Mouse (Mus musculus): ENCODE measurements around the gene Allc. TPM values are rescaled to one million over a fixed set of nuclear protein-coding genes. Genes with fewer than 3 reads are reported as not detected.
A peak's percentile ranks its signal among the peaks of the same experiment; 100 is the strongest.

Gene Allc
- polyA plus RNA-seq, 1 experiment from 2014 or later = not detected

DNA sequence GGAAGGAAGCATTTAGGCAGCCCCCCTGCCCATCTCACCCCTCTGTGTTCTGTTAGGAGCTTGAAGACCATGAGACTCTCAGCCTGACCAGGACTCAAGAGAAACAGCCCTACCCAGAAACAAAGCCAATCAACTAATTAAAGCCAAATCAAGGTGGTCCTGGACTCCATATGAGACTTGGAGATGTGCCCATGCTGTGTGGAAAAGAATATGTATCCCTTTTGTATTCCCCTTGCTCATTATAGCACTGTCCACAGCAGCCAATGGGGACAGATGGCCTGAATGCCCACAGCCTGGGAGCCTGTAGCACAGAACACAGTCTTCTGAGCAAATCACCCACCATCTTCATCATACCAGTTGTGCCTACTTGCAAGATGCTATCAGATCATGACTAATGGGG is 14.5 kb upstream of the Allc start:
- H3K9ac ChIP-seq (ENCODE audit: low read length) = no peak overlapping the region
- 0 out of 2 replicates have a peak, but pooled peaks cover 2% of the 10 kb centered on the region for H3K4me1 ChIP-seq (replicated peaks; ENCODE audit: control insufficient read depth, insufficient read depth, low read length)
- ATAC-seq (ENCODE audit: low read depth) = no peak
- H3K27ac ChIP-seq (ENCODE audit: low read length) = no peak overlapping the region
- H3K9me3 ChIP-seq (ENCODE audit: control insufficient read depth, low read length) = no peaks in the 10 kb centered on the region
- H3K4me2 ChIP-seq (ENCODE audit: low read depth, low read length) = no peak overlapping the region
- H3K36me3 ChIP-seq (ENCODE audit: control insufficient read depth, insufficient read depth, low read length) = no peaks in the 10 kb centered on the region
- no peak overlapping the region for H3K4me3 ChIP-seq (ENCODE audit: low read length)
- no peaks in the 10 kb centered on the region for H3K27me3 ChIP-seq (ENCODE audit: control insufficient read depth, insufficient read depth, low read depth, low read length)

DNA sequence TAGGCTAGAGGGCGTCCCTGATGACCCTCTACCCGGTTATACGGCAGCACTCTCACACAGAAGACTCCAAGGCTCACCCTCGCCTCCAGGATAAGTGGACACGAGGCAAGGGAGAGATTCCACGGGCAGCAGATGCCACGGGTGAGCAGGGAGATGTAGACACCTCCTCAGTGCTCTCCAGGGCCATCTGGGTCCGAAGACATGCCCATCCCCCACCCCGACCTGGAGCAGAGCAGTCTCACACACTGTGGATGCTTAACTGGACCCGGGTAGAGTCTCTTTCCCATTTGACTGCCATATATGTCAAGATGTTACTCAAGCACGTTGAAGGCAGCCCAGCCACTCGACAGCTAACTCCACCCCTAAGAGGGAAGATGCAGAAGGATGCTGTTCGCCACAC is 8.1 kb upstream of the Allc start:
- H3K27ac ChIP-seq (ENCODE audit: low read length) = no peak overlapping the region
- no peak overlapping the region for H3K9ac ChIP-seq (ENCODE audit: low read length)
- WGBS = 39% methylated on average over 13 of the region's 13 CpGs
- no peaks in the 10 kb centered on the region; the same call in 1 of the 2 replicates for H3K27me3 ChIP-seq (ENCODE audit: control insufficient read depth, insufficient read depth, low read depth, low read length)
- H3K4me1 ChIP-seq (replicated peaks; ENCODE audit: control insufficient read depth, insufficient read depth, low read length) = peaks cover 10% of the 10 kb centered on the region
- no peak overlapping the region for H3K4me3 ChIP-seq (ENCODE audit: low read length)
- H3K36me3 ChIP-seq (ENCODE audit: control insufficient read depth, insufficient read depth, low read length) = no peaks in the 10 kb centered on the region
- no peak overlapping the region for H3K4me2 ChIP-seq (ENCODE audit: low read depth, low read length)
- no peak for ATAC-seq (ENCODE audit: low read depth)
- no peaks in the 10 kb centered on the region for H3K9me3 ChIP-seq (ENCODE audit: control insufficient read depth, low read length)

DNA sequence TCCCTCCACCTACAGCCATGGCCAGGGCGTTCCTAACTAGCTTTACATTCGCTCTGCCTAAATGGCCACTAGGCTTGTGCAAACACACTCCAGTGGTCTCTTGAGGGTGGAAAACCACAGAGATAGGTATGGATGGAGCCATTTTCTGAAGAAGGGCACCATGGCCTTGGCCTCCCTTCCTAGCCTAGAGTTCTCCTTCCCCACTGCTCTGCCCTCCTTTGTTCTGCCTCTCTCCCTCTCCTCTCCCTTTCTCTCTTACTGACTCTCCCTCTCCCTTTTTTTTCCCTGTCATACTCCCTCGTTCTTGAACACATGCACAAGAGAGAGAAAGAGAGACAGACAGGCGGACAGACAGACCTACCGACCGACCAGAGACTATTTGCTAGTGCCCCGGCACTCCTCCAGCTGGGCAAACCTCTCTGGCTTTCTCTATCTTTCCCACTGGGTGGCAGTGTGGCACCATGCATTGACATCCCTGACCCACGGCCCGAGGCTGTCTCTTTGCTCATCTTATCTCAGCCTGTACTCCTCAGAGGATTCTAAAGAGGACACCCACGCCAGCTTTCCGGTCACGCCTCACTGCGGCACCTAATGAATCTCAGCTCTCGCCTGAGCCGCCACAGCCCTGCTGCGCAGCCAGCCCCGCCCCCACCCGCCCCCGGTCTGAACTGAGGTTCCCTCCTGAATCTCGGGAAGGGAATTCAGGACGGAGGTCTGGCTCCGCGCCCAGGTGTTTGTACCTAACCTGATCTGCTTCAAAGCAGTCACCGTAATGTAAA is 7.0 kb upstream of the Allc start:
- ATAC-seq (ENCODE audit: low read depth) = peak; percentile 93

DNA sequence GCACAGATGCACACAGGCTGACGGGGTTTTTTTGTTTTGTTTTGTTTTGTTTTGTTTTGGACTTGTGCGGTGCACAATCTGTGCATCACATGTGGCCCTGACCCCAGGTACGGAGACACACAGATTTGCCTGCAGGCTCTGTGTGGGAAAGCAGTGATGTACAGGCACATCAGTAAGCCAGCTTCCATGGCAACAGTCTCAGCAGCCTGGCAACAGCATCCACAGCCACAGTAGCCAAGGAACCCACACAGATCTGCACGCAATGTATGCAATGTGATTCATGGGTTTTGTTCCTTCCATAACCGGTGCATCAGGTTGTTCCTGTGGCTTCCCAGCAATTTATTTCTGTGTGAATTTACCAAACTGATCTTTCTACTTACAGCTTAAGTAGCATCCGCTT is 5.6 kb upstream of the Allc start:
- no peak for ATAC-seq (ENCODE audit: low read depth)

More for the DNA sequence above, 7.0 kb upstream of the Allc start:
- Histone ChIP-seq H3K9me3 (ENCODE audit: control insufficient read depth, low read length) (no peaks in the 10 kb centered on the region), H3K9ac (ENCODE audit: low read length) (peak overlapping the region; percentile 27), H3K4me2 (ENCODE audit: low read depth, low read length) (peak overlapping the region; percentile 72), H3K4me1 (replicated peaks; ENCODE audit: control insufficient read depth, insufficient read depth, low read length) (peaks cover 10% of the 10 kb centered on the region), H3K4me3 (ENCODE audit: low read length) (peak overlapping the region; percentile 51), H3K36me3 (ENCODE audit: control insufficient read depth, insufficient read depth, low read length) (no peaks in the 10 kb centered on the region), H3K27me3 (ENCODE audit: control insufficient read depth, insufficient read depth, low read depth, low read length) (no peaks in the 10 kb centered on the region; the same call in 1 of the 2 replicates), H3K27ac (ENCODE audit: low read length) (no peak overlapping the region)
- whole genome bisulfite sequencing = 7% methylated on average over 24 of the region's 24 CpGs

DNA sequence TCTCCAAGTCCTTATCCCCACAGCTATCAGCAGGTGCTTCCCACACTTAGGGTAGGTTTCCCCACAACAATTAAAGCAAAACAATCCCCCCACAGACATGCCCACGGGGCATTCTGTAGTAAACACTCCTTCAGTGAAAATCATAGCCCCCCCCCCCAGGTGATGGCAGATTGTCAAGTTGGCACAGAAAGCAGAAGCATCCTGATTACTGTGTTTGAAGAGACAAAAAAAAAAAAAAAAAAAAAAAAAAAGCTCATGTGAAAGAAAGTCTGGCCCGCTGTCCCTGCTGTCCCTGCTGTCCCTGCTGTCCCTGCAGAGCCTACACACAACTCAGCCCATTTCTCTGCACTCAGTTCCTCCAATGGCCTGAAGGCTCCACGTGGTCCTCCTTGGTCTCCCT is 1.7 kb upstream of the Allc start:
- Histone ChIP-seq H3K4me3 (ENCODE audit: low read length) (no peak overlapping the region), H3K9ac (ENCODE audit: low read length) (no peak overlapping the region), H3K4me1 (replicated peaks; ENCODE audit: control insufficient read depth, insufficient read depth, low read length) (no peaks in the 10 kb centered on the region), H3K9me3 (ENCODE audit: control insufficient read depth, low read length) (no peaks in the 10 kb centered on the region), H3K27me3 (ENCODE audit: control insufficient read depth, insufficient read depth, low read depth, low read length) (no peaks in the 10 kb centered on the region), H3K4me2 (ENCODE audit: low read depth, low read length) (no peak overlapping the region), H3K36me3 (ENCODE audit: control insufficient read depth, insufficient read depth, low read length) (no peaks in the 10 kb centered on the region), H3K27ac (ENCODE audit: low read length) (no peak overlapping the region)
- no peak for ATAC-seq (ENCODE audit: low read depth)
- 48% methylated on average over 3 of the region's 3 CpGs for WGBS

More for the DNA sequence above, 5.6 kb upstream of the Allc start:
- no peaks in the 10 kb centered on the region; the same call in 1 of the 2 replicates for H3K27me3 ChIP-seq (ENCODE audit: control insufficient read depth, insufficient read depth, low read depth, low read length)
- H3K4me2 ChIP-seq (ENCODE audit: low read depth, low read length) = no peak overlapping the region
- H3K27ac ChIP-seq (ENCODE audit: low read length) = no peak overlapping the region
- no peaks in the 10 kb centered on the region for H3K36me3 ChIP-seq (ENCODE audit: control insufficient read depth, insufficient read depth, low read length)
- H3K4me3 ChIP-seq (ENCODE audit: low read length) = no peak overlapping the region
- H3K9ac ChIP-seq (ENCODE audit: low read length) = no peak overlapping the region
- H3K4me1 ChIP-seq (replicated peaks; ENCODE audit: control insufficient read depth, insufficient read depth, low read length) = peaks cover 10% of the 10 kb centered on the region
- 84% methylated on average over 6 of the region's 6 CpGs for WGBS
- no peaks in the 10 kb centered on the region for H3K9me3 ChIP-seq (ENCODE audit: control insufficient read depth, low read length)

DNA sequence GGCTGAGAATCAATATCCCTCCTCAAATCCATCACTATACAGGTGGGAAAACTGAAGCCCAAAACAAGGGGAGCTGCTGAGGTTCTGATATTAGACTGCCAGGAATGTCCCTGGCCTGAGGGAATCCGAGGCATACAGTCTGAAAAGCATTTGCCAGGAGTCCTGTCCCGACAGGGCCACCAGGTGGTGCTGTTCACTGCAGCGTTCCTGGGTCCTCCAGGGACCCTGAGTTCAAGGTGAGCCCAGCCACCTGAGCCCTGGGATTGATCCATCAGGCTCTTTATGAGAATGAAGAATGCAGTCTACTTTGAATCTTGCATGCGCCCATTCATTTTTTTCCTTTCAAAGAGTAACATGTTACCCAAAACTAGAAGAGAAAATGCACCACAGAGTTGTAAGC is 3.2 kb downstream of the Allc start:
- 29% methylated on average over 4 of the region's 4 CpGs for WGBS

DNA sequence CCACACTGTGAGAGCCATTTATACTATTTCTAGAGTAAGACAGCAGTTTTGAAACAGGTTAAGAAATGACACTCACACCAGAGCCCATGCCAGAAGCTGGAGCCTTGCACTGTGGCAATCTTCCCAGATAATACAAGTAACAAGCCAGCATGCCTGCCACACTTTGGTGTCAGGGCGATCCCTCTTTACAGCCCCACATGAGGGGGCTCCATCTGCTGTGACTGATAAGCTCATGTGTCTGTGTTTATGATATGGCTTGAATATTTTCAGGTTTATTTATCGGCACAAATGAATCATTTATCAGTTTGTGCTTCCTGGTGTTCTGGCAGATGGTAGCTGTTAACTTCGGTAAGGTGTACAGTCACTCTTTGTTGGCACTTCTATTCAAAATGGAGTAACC is 4.2 kb downstream of the Allc start:
- no peak overlapping the region for H3K4me3 ChIP-seq (ENCODE audit: low read length)
- no peak overlapping the region for H3K4me2 ChIP-seq (ENCODE audit: low read depth, low read length)
- H3K27me3 ChIP-seq (ENCODE audit: control insufficient read depth, insufficient read depth, low read depth, low read length) = no peaks in the 10 kb centered on the region
- no peak overlapping the region for H3K9ac ChIP-seq (ENCODE audit: low read length)
- H3K9me3 ChIP-seq (ENCODE audit: control insufficient read depth, low read length) = no peaks in the 10 kb centered on the region
- no peak overlapping the region for H3K27ac ChIP-seq (ENCODE audit: low read length)
- H3K36me3 ChIP-seq (ENCODE audit: control insufficient read depth, insufficient read depth, low read length) = no peaks in the 10 kb centered on the region
- 61% methylated on average over 3 of the region's 3 CpGs for WGBS
- no peak for ATAC-seq (ENCODE audit: low read depth)
- no peaks in the 10 kb centered on the region for H3K4me1 ChIP-seq (replicated peaks; ENCODE audit: control insufficient read depth, insufficient read depth, low read length)

More for the DNA sequence above, 3.2 kb downstream of the Allc start:
- Histone ChIP-seq H3K27ac (ENCODE audit: low read length) (no peak overlapping the region), H3K9me3 (ENCODE audit: control insufficient read depth, low read length) (no peaks in the 10 kb centered on the region), H3K36me3 (ENCODE audit: control insufficient read depth, insufficient read depth, low read length) (no peaks in the 10 kb centered on the region), H3K4me1 (replicated peaks; ENCODE audit: control insufficient read depth, insufficient read depth, low read length) (no peaks in the 10 kb centered on the region), H3K27me3 (ENCODE audit: control insufficient read depth, insufficient read depth, low read depth, low read length) (no peaks in the 10 kb centered on the region), H3K9ac (ENCODE audit: low read length) (no peak overlapping the region), H3K4me2 (ENCODE audit: low read depth, low read length) (no peak overlapping the region), H3K4me3 (ENCODE audit: low read length) (no peak overlapping the region)
- no peak for ATAC-seq (ENCODE audit: low read depth)

DNA sequence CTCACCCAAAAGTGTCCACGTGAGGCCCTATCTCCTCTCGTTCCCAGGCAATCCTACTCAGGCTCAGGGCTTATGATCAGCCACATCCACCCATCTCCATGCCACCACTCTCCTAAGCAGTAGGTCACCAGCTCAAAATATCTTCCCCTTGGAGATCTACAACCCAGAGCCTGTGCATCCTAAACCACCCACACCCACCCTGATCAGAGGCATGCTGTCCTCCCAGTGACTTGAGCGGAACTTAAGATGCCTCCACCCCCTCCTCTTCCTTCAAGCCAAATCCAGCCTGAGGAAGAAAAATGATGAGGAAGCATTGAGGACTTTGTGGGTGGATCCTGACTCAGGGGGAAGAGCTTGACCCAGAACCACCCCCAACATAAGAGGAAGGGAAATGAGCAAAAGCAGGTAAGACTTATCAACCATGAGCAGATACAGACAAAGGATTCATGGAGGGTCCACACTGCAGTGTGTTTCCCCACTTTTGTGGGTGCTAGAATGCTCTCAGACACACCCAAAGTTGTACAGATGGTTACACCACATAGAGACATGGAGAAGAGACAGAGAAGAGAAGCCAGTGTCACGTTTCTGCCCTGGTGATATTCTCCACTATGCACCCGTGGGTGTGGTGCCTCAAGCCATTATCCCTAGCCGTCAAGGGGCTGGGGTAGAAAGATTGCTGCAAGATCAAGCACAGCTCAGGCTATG is 6.8 kb downstream of the Allc start:
- no peak overlapping the region for H3K4me3 ChIP-seq (ENCODE audit: low read length)
- no peak overlapping the region for H3K9ac ChIP-seq (ENCODE audit: low read length)
- 66% methylated on average over 6 of the region's 6 CpGs for WGBS
- no peaks in the 10 kb centered on the region for H3K9me3 ChIP-seq (ENCODE audit: control insufficient read depth, low read length)
- H3K36me3 ChIP-seq (ENCODE audit: control insufficient read depth, insufficient read depth, low read length) = no peaks in the 10 kb centered on the region
- no peaks in the 10 kb centered on the region for H3K4me1 ChIP-seq (replicated peaks; ENCODE audit: control insufficient read depth, insufficient read depth, low read length)
- ATAC-seq (ENCODE audit: low read depth) = no peak
- no peak overlapping the region for H3K4me2 ChIP-seq (ENCODE audit: low read depth, low read length)
- H3K27me3 ChIP-seq (ENCODE audit: control insufficient read depth, insufficient read depth, low read depth, low read length) = no peaks in the 10 kb centered on the region
- H3K27ac ChIP-seq (ENCODE audit: low read length) = no peak overlapping the region

DNA sequence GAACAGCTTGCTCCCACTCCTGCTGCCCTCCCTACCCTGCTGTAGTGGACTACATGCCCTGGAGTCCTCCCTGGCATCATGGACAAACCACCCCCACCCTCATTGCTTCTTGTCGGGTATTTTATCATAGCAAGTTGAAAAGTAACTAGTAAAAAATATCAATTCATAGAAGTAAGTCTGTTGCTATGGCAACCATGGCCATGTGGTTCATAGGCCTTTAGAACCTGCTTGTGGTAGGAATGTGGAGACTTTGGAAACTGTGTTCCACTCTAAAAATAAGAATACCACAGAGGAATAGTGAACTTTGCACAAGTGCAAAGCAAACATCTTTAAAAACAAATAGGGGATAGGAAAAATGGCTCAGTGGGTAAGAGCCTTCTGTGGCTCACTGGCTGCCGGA is 10.1 kb downstream of the Allc start:
- no peaks in the 10 kb centered on the region for H3K27me3 ChIP-seq (ENCODE audit: control insufficient read depth, insufficient read depth, low read depth, low read length)
- H3K4me1 ChIP-seq (replicated peaks; ENCODE audit: control insufficient read depth, insufficient read depth, low read length) = no peaks in the 10 kb centered on the region
- H3K27ac ChIP-seq (ENCODE audit: low read length) = no peak overlapping the region
- H3K36me3 ChIP-seq (ENCODE audit: control insufficient read depth, insufficient read depth, low read length) = no peaks in the 10 kb centered on the region
- no peak for ATAC-seq (ENCODE audit: low read depth)
- H3K9ac ChIP-seq (ENCODE audit: low read length) = no peak overlapping the region
- H3K4me3 ChIP-seq (ENCODE audit: low read length) = no peak overlapping the region
- no peaks in the 10 kb centered on the region for H3K9me3 ChIP-seq (ENCODE audit: control insufficient read depth, low read length)
- whole genome bisulfite sequencing = 59% methylated on average over 2 of the region's 2 CpGs
- no peak overlapping the region for H3K4me2 ChIP-seq (ENCODE audit: low read depth, low read length)

All from lung, embryonic 16.5 days (tissue).